ENCODE assay signal across 8 mouse cellular contexts in genomic region chr2:131189521-131190309, GRCm38 (mm10). TPM values are rescaled to one million over a fixed set of nuclear protein-coding genes. Genes with fewer than 3 reads are reported as not detected.
DNase-seq lines count a peak whose midpoint lies in the region; ATAC-seq and TF ChIP-seq lines count a peak whose summit lies in the region.

No protein-coding gene starts in this region.

- peak overlapping the region; percentile 71 for H3K4me3 ChIP-seq in midbrain, embryonic 10.5 days
- no peak overlapping the region for H3K4me3 ChIP-seq in midbrain, postnatal 0 days (ENCODE audit: low read depth, low read length)
- peak overlapping the region; percentile 74 for H3K4me3 ChIP-seq in erythroblast, embryonic 14.5 days (replicated peaks)
- peak overlapping the region; percentile 45 to 78 for H3K4me3 ChIP-seq in liver, embryonic 14.5 days (ENCODE audit: insufficient read depth in 1 of 2, low read depth in 2 of 2, low read length in 2 of 2)

- TF ChIP-seq EP300 in liver, embryonic 14.5 days (IDR thresholded peaks at IDR 0.05; ENCODE audit: low read depth) = peak; percentile 91

- TF ChIP-seq CTCF in midbrain, postnatal 0 days (IDR thresholded peaks at IDR 0.05) = no peak
- TF ChIP-seq CTCF in liver, embryonic 14.5 days (IDR thresholded peaks at IDR 0.05; ENCODE audit: low read depth) = no peak

- intact Hi-C loops in left cerebral cortex, postnatal 25 days (cut with DNase I) = no loop called here

- peaks cover 78% of the 10 kb centered on the region for H3K4me1 ChIP-seq in midbrain, embryonic 10.5 days
- peaks cover 8% of the 10 kb centered on the region; the same call in 1 of the 2 replicates for H3K4me1 ChIP-seq in midbrain, postnatal 0 days (ENCODE audit: insufficient read depth, low read length)
- H3K4me1 ChIP-seq in erythroblast, embryonic 14.5 days (ENCODE audit: control insufficient read depth) = peaks cover 81% of the 10 kb centered on the region
- peaks cover 27 to 34% of the 10 kb centered on the region in 2 experiments for H3K4me1 ChIP-seq in liver, embryonic 14.5 days (replicated peaks; ENCODE audit: control insufficient read depth in 2 of 2, insufficient read depth in 2 of 2, low read length in 1 of 2)

- no peaks in the 10 kb centered on the region for H3K9me3 ChIP-seq in midbrain, embryonic 10.5 days (replicated peaks)
- no peaks in the 10 kb centered on the region for H3K9me3 ChIP-seq in midbrain, postnatal 0 days (ENCODE audit: low read length)
- no peaks in the 10 kb centered on the region for H3K9me3 ChIP-seq in erythroblast, embryonic 14.5 days (ENCODE audit: control insufficient read depth, low read length)
- H3K9me3 ChIP-seq in liver, embryonic 14.5 days (ENCODE audit: control insufficient read depth, low read length) = no peaks in the 10 kb centered on the region

- DNase-seq in midbrain, embryonic 10.5 days (ENCODE audit: low spot score) = peak; percentile 36
- DNase-seq in midbrain, postnatal 0 days (ENCODE audit: low spot score) = no peak
- DNase-seq in liver, embryonic 14.5 days (ENCODE audit: low read depth in 3 of 3, low spot score in 3 of 3) = peak in 2 of 3 experiments; percentile 64 to 69
- peak; percentile 86 for DNase-seq in skeletal muscle tissue, adult 2 months (ENCODE audit: low read depth, low spot score)
- no peak for DNase-seq in adrenal gland, postnatal 36 days
- DNase-seq in left cerebral cortex, postnatal 25 days (ENCODE audit: low spot score in 2 of 2) = no peak
- no peak for DNase-seq in adrenal gland, adult 2 months

- WGBS in midbrain, embryonic 10.5 days = 46% methylated on average over 5 of the region's 5 CpGs
- 45% methylated on average over 5 of the region's 5 CpGs for WGBS in midbrain, postnatal 0 days
- WGBS in liver, embryonic 14.5 days (ENCODE audit: insufficient replicate concordance) = 18% methylated on average over 5 of the region's 5 CpGs

- no peak overlapping the region for H3K9ac ChIP-seq in midbrain, postnatal 0 days (replicated peaks; ENCODE audit: low read length, poor library complexity, severe bottlenecking)
- H3K9ac ChIP-seq in liver, embryonic 14.5 days (replicated peaks) = peak overlapping the region; percentile 95

- ATAC-seq in midbrain, postnatal 0 days (ENCODE audit: low FRiP score) = no peak
- ATAC-seq in liver, embryonic 14.5 days (ENCODE audit: insufficient read depth) = peak; percentile 40

- H3K4me2 ChIP-seq in midbrain, postnatal 0 days (ENCODE audit: low read depth, low read length, poor library complexity, severe bottlenecking) = no peak overlapping the region
- peak overlapping the region; percentile 98 for H3K4me2 ChIP-seq in liver, embryonic 14.5 days (ENCODE audit: low read depth)

- peaks cover 14% of the 10 kb centered on the region for H3K27me3 ChIP-seq in midbrain, embryonic 10.5 days (ENCODE audit: low read depth, poor library complexity, severe bottlenecking)
- H3K27me3 ChIP-seq in midbrain, postnatal 0 days (ENCODE audit: insufficient read depth, low read length) = no peaks in the 10 kb centered on the region
- H3K27me3 ChIP-seq in erythroblast, embryonic 14.5 days (ENCODE audit: control insufficient read depth) = no peaks in the 10 kb centered on the region; the same call in 1 of the 2 replicates
- H3K27me3 ChIP-seq in liver, embryonic 14.5 days (ENCODE audit: control insufficient read depth, insufficient read depth, low read length) = no peaks in the 10 kb centered on the region

- H3K27ac ChIP-seq in midbrain, embryonic 10.5 days (replicated peaks) = peak overlapping the region; percentile 85
- H3K27ac ChIP-seq in midbrain, postnatal 0 days (ENCODE audit: low read depth, low read length) = no peak overlapping the region
- peak overlapping the region; percentile 90 for H3K27ac ChIP-seq in liver, embryonic 14.5 days

- H3K36me3 ChIP-seq in midbrain, embryonic 10.5 days = peaks cover 51% of the 10 kb centered on the region
- peaks cover 21% of the 10 kb centered on the region for H3K36me3 ChIP-seq in midbrain, postnatal 0 days (ENCODE audit: insufficient read depth, low read length)
- H3K36me3 ChIP-seq in erythroblast, embryonic 14.5 days (ENCODE audit: control insufficient read depth) = peaks cover 78% of the 10 kb centered on the region
- peaks cover 65% of the 10 kb centered on the region for H3K36me3 ChIP-seq in liver, embryonic 14.5 days (replicated peaks; ENCODE audit: control insufficient read depth, insufficient read depth, low read depth)

RNA-seq across cellular contexts. Expression of gene Spef1, which starts 2.6 kb away (rescaled TPM):
- polyA plus RNA-seq in midbrain, embryonic 10.5 days (2016; fragmentation: Nextera tagmentation; extraction: Ambion mirVana) = 3.7 and 6.3 TPM in 2 replicates
- total RNA-seq in midbrain, postnatal 0 days (2014; rRNA removed) = 19.3 and 27.5 TPM in 2 replicates
- 9.5 and 10.2 TPM in 2 replicates for polyA plus RNA-seq in midbrain, postnatal 0 days (2015; fragmentation: Nextera tagmentation; extraction: Ambion mirVana)
- polyA plus RNA-seq in erythroblast, embryonic 14.5 days (2012) = 1.6 and 2.1 TPM in 2 replicates
- polyA plus RNA-seq in liver, embryonic 14.5 days (2012; rRNA removed) = 2.2 TPM in 2 replicates
- polyA plus RNA-seq in liver, embryonic 14.5 days (2014; fragmentation: Nextera tagmentation; extraction: Ambion mirVana) = 1.3 and 1.4 TPM in 2 replicates
- 1 to 10 TPM; 4.9 to 6.1 TPM for total RNA-seq in adrenal gland, postnatal 36 days (2021)
- total RNA-seq in left cerebral cortex, postnatal 25 days (2021) = 10 to 100 TPM in 1 of 2 experiments, 1 to 10 TPM in 1; 9.9 to 12.8 TPM
- total RNA-seq in adrenal gland, adult 2 months (2021) = 1 to 10 TPM; 4.3 to 5.4 TPM
- polyA plus RNA-seq in adrenal gland, adult 2 months (2012; rRNA removed) = 4.8 and 5.3 TPM in 2 replicates

RNA-seq across cellular contexts. Expression of gene Cdc25b, which starts 3.0 kb away (rescaled TPM):
- 117 and 140 TPM in 2 replicates for polyA plus RNA-seq in midbrain, embryonic 10.5 days (2016; fragmentation: Nextera tagmentation; extraction: Ambion mirVana)
- 10.0 and 13.1 TPM in 2 replicates for total RNA-seq in midbrain, postnatal 0 days (2014; rRNA removed)
- polyA plus RNA-seq in midbrain, postnatal 0 days (2015; fragmentation: Nextera tagmentation; extraction: Ambion mirVana) = 14.0 and 15.1 TPM in 2 replicates
- polyA plus RNA-seq in erythroblast, embryonic 14.5 days (2012) = 52.6 and 58.1 TPM in 2 replicates
- polyA plus RNA-seq in liver, embryonic 14.5 days (2012; rRNA removed) = 156 and 166 TPM in 2 replicates
- polyA plus RNA-seq in liver, embryonic 14.5 days (2014; fragmentation: Nextera tagmentation; extraction: Ambion mirVana) = 184 and 209 TPM in 2 replicates
- 1 to 10 TPM; 5.5 to 5.7 TPM for total RNA-seq in adrenal gland, postnatal 36 days (2021)
- 10 to 100 TPM; 13.3 to 16.2 TPM for total RNA-seq in left cerebral cortex, postnatal 25 days (2021)
- 1 to 10 TPM; 3.4 to 5.5 TPM for total RNA-seq in adrenal gland, adult 2 months (2021)
- 7.7 and 9.7 TPM in 2 replicates for polyA plus RNA-seq in adrenal gland, adult 2 months (2012; rRNA removed)

RNA-seq across cellular contexts. Expression of gene Cenpb, which starts 9.8 kb away (rescaled TPM):
- 9.0 and 10.6 TPM in 2 replicates for polyA plus RNA-seq in midbrain, embryonic 10.5 days (2016; fragmentation: Nextera tagmentation; extraction: Ambion mirVana)
- 98.2 and 103 TPM in 2 replicates for total RNA-seq in midbrain, postnatal 0 days (2014; rRNA removed)
- 11.7 and 13.1 TPM in 2 replicates for polyA plus RNA-seq in midbrain, postnatal 0 days (2015; fragmentation: Nextera tagmentation; extraction: Ambion mirVana)
- polyA plus RNA-seq in erythroblast, embryonic 14.5 days (2012) = 27.7 and 31.8 TPM in 2 replicates
- polyA plus RNA-seq in liver, embryonic 14.5 days (2012; rRNA removed) = 11.0 and 12.4 TPM in 2 replicates
- polyA plus RNA-seq in liver, embryonic 14.5 days (2014; fragmentation: Nextera tagmentation; extraction: Ambion mirVana) = 2.7 and 3.0 TPM in 2 replicates
- total RNA-seq in adrenal gland, postnatal 36 days (2021) = 10 to 100 TPM; 60.0 to 68.2 TPM
- total RNA-seq in left cerebral cortex, postnatal 25 days (2021) = 10 to 100 TPM; 77.3 to 78.8 TPM
- total RNA-seq in adrenal gland, adult 2 months (2021) = 10 to 100 TPM; 47.7 to 88.5 TPM
- polyA plus RNA-seq in adrenal gland, adult 2 months (2012; rRNA removed) = 94.5 and 107 TPM in 2 replicates

RNA-seq across cellular contexts. Expression of gene Ap5s1, which starts 17.2 kb away (rescaled TPM):
- 25.9 and 28.9 TPM in 2 replicates for polyA plus RNA-seq in midbrain, embryonic 10.5 days (2016; fragmentation: Nextera tagmentation; extraction: Ambion mirVana)
- 36.5 and 40.1 TPM in 2 replicates for total RNA-seq in midbrain, postnatal 0 days (2014; rRNA removed)
- polyA plus RNA-seq in midbrain, postnatal 0 days (2015; fragmentation: Nextera tagmentation; extraction: Ambion mirVana) = 35.5 and 36.7 TPM in 2 replicates
- polyA plus RNA-seq in erythroblast, embryonic 14.5 days (2012) = 3.0 and 3.9 TPM in 2 replicates
- 19.5 and 20.0 TPM in 2 replicates for polyA plus RNA-seq in liver, embryonic 14.5 days (2012; rRNA removed)
- 13.1 and 17.0 TPM in 2 replicates for polyA plus RNA-seq in liver, embryonic 14.5 days (2014; fragmentation: Nextera tagmentation; extraction: Ambion mirVana)
- 10 to 100 TPM; 14.0 to 21.1 TPM for total RNA-seq in adrenal gland, postnatal 36 days (2021)
- total RNA-seq in left cerebral cortex, postnatal 25 days (2021) = 10 to 100 TPM; 25.1 to 25.4 TPM
- 10 to 100 TPM; 13.7 to 20.2 TPM for total RNA-seq in adrenal gland, adult 2 months (2021)
- 89.8 and 91.7 TPM in 2 replicates for polyA plus RNA-seq in adrenal gland, adult 2 months (2012; rRNA removed)

RNA-seq across cellular contexts. Expression of gene 1700037H04Rik, which starts 29.8 kb away (rescaled TPM):
- polyA plus RNA-seq in midbrain, embryonic 10.5 days (2016; fragmentation: Nextera tagmentation; extraction: Ambion mirVana) = 136 and 145 TPM in 2 replicates
- 44.8 and 89.5 TPM in 2 replicates for total RNA-seq in midbrain, postnatal 0 days (2014; rRNA removed)
- polyA plus RNA-seq in midbrain, postnatal 0 days (2015; fragmentation: Nextera tagmentation; extraction: Ambion mirVana) = 59.1 and 60.4 TPM in 2 replicates
- polyA plus RNA-seq in erythroblast, embryonic 14.5 days (2012) = 219 and 275 TPM in 2 replicates
- polyA plus RNA-seq in liver, embryonic 14.5 days (2012; rRNA removed) = 105 and 125 TPM in 2 replicates
- 129 and 153 TPM in 2 replicates for polyA plus RNA-seq in liver, embryonic 14.5 days (2014; fragmentation: Nextera tagmentation; extraction: Ambion mirVana)
- 100 to 1,000 TPM in 1 of 2 experiments, 10 to 100 TPM in 1; 83.7 to 125 TPM for total RNA-seq in adrenal gland, postnatal 36 days (2021)
- total RNA-seq in left cerebral cortex, postnatal 25 days (2021) = 10 to 100 TPM; 71.7 to 75.8 TPM
- 100 to 1,000 TPM; 114 to 123 TPM for total RNA-seq in adrenal gland, adult 2 months (2021)
- 195 and 319 TPM in 2 replicates for polyA plus RNA-seq in adrenal gland, adult 2 months (2012; rRNA removed)

Comparison
In these comparisons a context has a peak if more than half of its experiments do, and no peak if none do; other contexts are left out.
1. DNase-seq: peak in midbrain, embryonic 10.5 days (single experiment), liver, embryonic 14.5 days (2 of 3) and skeletal muscle tissue, adult 2 months (single experiment); none in midbrain, postnatal 0 days (single experiment), adrenal gland, postnatal 36 days (0 of 2), left cerebral cortex, postnatal 25 days (0 of 2) and adrenal gland, adult 2 months (single experiment).